Mouse (Mus musculus): Measurements from ENCODE around the gene 4930522H14Rik. TPM values are rescaled to one million over a fixed set of nuclear protein-coding genes. Genes with fewer than 3 reads are reported as not detected.

4930522H14Rik gene
- polyA plus RNA-seq, 1 experiment: not detected

GRCm38 (mm10) chr4:109547306-109547705, 16.2 kb upstream of the 4930522H14Rik start:
- no peak for TF ChIP-seq POLR2A (IDR thresholded peaks at IDR 0.05; ENCODE audit: borderline replicate concordance, low read depth, low read length)
- TF ChIP-seq CTCF (IDR thresholded peaks at IDR 0.05; ENCODE audit: low read depth, low read length): no peak

GRCm38 (mm10) chr4:109546538-109546937, 15.4 kb upstream of the 4930522H14Rik start:
- H3K27ac ChIP-seq (ENCODE audit: insufficient read depth, low read depth, low read length): peak overlapping the region; percentile 27
- H3K4me1 ChIP-seq (ENCODE audit: control insufficient read depth, insufficient read depth, low read length): peaks cover 12% of the 10 kb centered on the region
- TF ChIP-seq POLR2A (IDR thresholded peaks at IDR 0.05; ENCODE audit: borderline replicate concordance, low read depth, low read length) (no peak), CTCF (IDR thresholded peaks at IDR 0.05; ENCODE audit: low read depth, low read length) (no peak)
- H3K4me3 ChIP-seq (ENCODE audit: insufficient read depth, low read length): no peak overlapping the region

More at GRCm38 (mm10) chr4:109547306-109547705, 16.2 kb upstream of the 4930522H14Rik start:
- Histone ChIP-seq H3K4me3 (ENCODE audit: insufficient read depth, low read length) (no peak overlapping the region), H3K4me1 (ENCODE audit: control insufficient read depth, insufficient read depth, low read length) (peaks cover 12% of the 10 kb centered on the region), H3K27ac (ENCODE audit: insufficient read depth, low read depth, low read length) (no peak overlapping the region)

- TF ChIP-seq POLR2A (IDR thresholded peaks at IDR 0.05; ENCODE audit: borderline replicate concordance, low read depth, low read length) (no peak), CTCF (IDR thresholded peaks at IDR 0.05; ENCODE audit: low read depth, low read length) (no peak)
- no peak overlapping the region for H3K4me3 ChIP-seq (ENCODE audit: insufficient read depth, low read length)
- no peak overlapping the region for H3K27ac ChIP-seq (ENCODE audit: insufficient read depth, low read depth, low read length)
- no peaks in the 10 kb centered on the region for H3K4me1 ChIP-seq (ENCODE audit: control insufficient read depth, insufficient read depth, low read length)
These were observed 766 bp downstream of the 4930522H14Rik start for GRCm38 (mm10) chr4:109530245-109530816.

- no peak overlapping the region for H3K27ac ChIP-seq (ENCODE audit: insufficient read depth, low read depth, low read length)
- no peak overlapping the region for H3K4me3 ChIP-seq (ENCODE audit: insufficient read depth, low read length)
- TF ChIP-seq CTCF (IDR thresholded peaks at IDR 0.05; ENCODE audit: low read depth, low read length): peak; percentile 32; the same call in 1 of the 2 replicates
- TF ChIP-seq POLR2A (IDR thresholded peaks at IDR 0.05; ENCODE audit: borderline replicate concordance, low read depth, low read length): no peak
- no peaks in the 10 kb centered on the region for H3K4me1 ChIP-seq (ENCODE audit: control insufficient read depth, insufficient read depth, low read length)
These were observed 26.2 kb downstream of the 4930522H14Rik start for GRCm38 (mm10) chr4:109504885-109505284.

- Histone ChIP-seq H3K4me3 (ENCODE audit: insufficient read depth, low read length) (no peak overlapping the region), H3K27ac (ENCODE audit: insufficient read depth, low read depth, low read length) (no peak overlapping the region), H3K4me1 (ENCODE audit: control insufficient read depth, insufficient read depth, low read length) (no peaks in the 10 kb centered on the region)
- no peak for TF ChIP-seq CTCF (IDR thresholded peaks at IDR 0.05; ENCODE audit: low read depth, low read length)
- TF ChIP-seq POLR2A (IDR thresholded peaks at IDR 0.05; ENCODE audit: borderline replicate concordance, low read depth, low read length): no peak
These were observed 32.6 kb downstream of the 4930522H14Rik start for GRCm38 (mm10) chr4:109498476-109498875.

- TF ChIP-seq CTCF (IDR thresholded peaks at IDR 0.05; ENCODE audit: low read depth, low read length): no peak
- no peak for TF ChIP-seq POLR2A (IDR thresholded peaks at IDR 0.05; ENCODE audit: borderline replicate concordance, low read depth, low read length)
- Histone ChIP-seq H3K4me3 (ENCODE audit: insufficient read depth, low read length) (no peak overlapping the region), H3K27ac (ENCODE audit: insufficient read depth, low read depth, low read length) (no peak overlapping the region), H3K4me1 (ENCODE audit: control insufficient read depth, insufficient read depth, low read length) (peaks cover 3% of the 10 kb centered on the region; the same call in 1 of the 2 replicates)
These were observed 37.5 kb downstream of the 4930522H14Rik start for GRCm38 (mm10) chr4:109493581-109493980.

- peaks cover 5% of the 10 kb centered on the region; the same call in 1 of the 2 replicates for H3K4me1 ChIP-seq (ENCODE audit: control insufficient read depth, insufficient read depth, low read length)
- no peak for TF ChIP-seq CTCF (IDR thresholded peaks at IDR 0.05; ENCODE audit: low read depth, low read length)
- TF ChIP-seq POLR2A (IDR thresholded peaks at IDR 0.05; ENCODE audit: borderline replicate concordance, low read depth, low read length): no peak
- H3K4me3 ChIP-seq (ENCODE audit: insufficient read depth, low read length): no peak overlapping the region
- H3K27ac ChIP-seq (ENCODE audit: insufficient read depth, low read depth, low read length): no peak overlapping the region
These were observed 42.3 kb downstream of the 4930522H14Rik start for GRCm38 (mm10) chr4:109488812-109489211.

- no peak within 1 kb of the TSS for H3K4me3 ChIP-seq (ENCODE audit: insufficient read depth, low read length)
- H3K27ac ChIP-seq (ENCODE audit: insufficient read depth, low read depth, low read length): no peak within 1 kb of the TSS
- TF ChIP-seq POLR2A (IDR thresholded peaks at IDR 0.05; ENCODE audit: borderline replicate concordance, low read depth, low read length): no peak
- TF ChIP-seq CTCF (IDR thresholded peaks at IDR 0.05; ENCODE audit: low read depth, low read length): no peak
- peaks cover 4% of the 10 kb centered on the region; the same call in 1 of the 2 replicates for H3K4me1 ChIP-seq (ENCODE audit: control insufficient read depth, insufficient read depth, low read length)
These were observed 46.5 kb downstream of the 4930522H14Rik start, which contains the start of gene Rnf11 for GRCm38 (mm10) chr4:109484621-109485020. Gene Rnf11, minus strand, starts transcription at chr4:109484728.

- TF ChIP-seq POLR2A (IDR thresholded peaks at IDR 0.05; ENCODE audit: borderline replicate concordance, low read depth, low read length) (no peak), CTCF (IDR thresholded peaks at IDR 0.05; ENCODE audit: low read depth, low read length) (no peak)
- Histone ChIP-seq H3K4me1 (ENCODE audit: control insufficient read depth, insufficient read depth, low read length) (peaks cover 4% of the 10 kb centered on the region; the same call in 1 of the 2 replicates), H3K27ac (ENCODE audit: insufficient read depth, low read depth, low read length) (no peak overlapping the region), H3K4me3 (ENCODE audit: insufficient read depth, low read length) (no peak overlapping the region)
These were observed 48.4 kb downstream of the 4930522H14Rik start for GRCm38 (mm10) chr4:109482701-109483100.

- TF ChIP-seq CTCF (IDR thresholded peaks at IDR 0.05; ENCODE audit: low read depth, low read length) (no peak), POLR2A (IDR thresholded peaks at IDR 0.05; ENCODE audit: borderline replicate concordance, low read depth, low read length) (no peak)
- Histone ChIP-seq H3K4me1 (ENCODE audit: control insufficient read depth, insufficient read depth, low read length) (peaks cover 4% of the 10 kb centered on the region; the same call in 1 of the 2 replicates), H3K27ac (ENCODE audit: insufficient read depth, low read depth, low read length) (no peak overlapping the region), H3K4me3 (ENCODE audit: insufficient read depth, low read length) (no peak overlapping the region)
These were observed 49.7 kb downstream of the 4930522H14Rik start for GRCm38 (mm10) chr4:109481424-109481823.
